Mouse (Mus musculus): ENCODE measurements at regions not wholly inside any gene's neighbourhood (a gene's known extent, or its start where the extent isn't known, plus 50 kb on each side); places are given as distances from the start of the nearest gene placed in this dataset.

GRCm38 (mm10) chr12:106559566-106559965 is 549.5 kb downstream of the Vrk1 start:
- DNase-seq (ENCODE audit: extremely low read depth, insufficient read length, low spot score), result no peak

GRCm38 (mm10) chr12:106565263-106565681 is 555.2 kb downstream of the Vrk1 start:
- DNase-seq (ENCODE audit: extremely low read depth, insufficient read length, low spot score), result no peak

- DNase-seq (ENCODE audit: extremely low read depth, insufficient read length, low spot score), result no peak
These were observed 556.3 kb downstream of the Vrk1 start for GRCm38 (mm10) chr12:106566361-106566760.

GRCm38 (mm10) chr12:106567116-106567515 is 557.1 kb downstream of the Vrk1 start:
- DNase-seq (ENCODE audit: extremely low read depth, insufficient read length, low spot score), result no peak

- DNase-seq (ENCODE audit: extremely low read depth, insufficient read length, low spot score), result peak; percentile 68
These were observed 558.6 kb downstream of the Vrk1 start for GRCm38 (mm10) chr12:106568541-106569085.

- DNase-seq (ENCODE audit: extremely low read depth, insufficient read length, low spot score), result no peak
These were observed 562.9 kb downstream of the Vrk1 start for GRCm38 (mm10) chr12:106572956-106573355.

- no peak for DNase-seq (ENCODE audit: extremely low read depth, insufficient read length, low spot score)
These were observed 572.7 kb downstream of the Vrk1 start for GRCm38 (mm10) chr12:106582760-106583159.

- no peak for DNase-seq (ENCODE audit: extremely low read depth, insufficient read length, low spot score)
These were observed 575.6 kb downstream of the Vrk1 start for GRCm38 (mm10) chr12:106585626-106586025.

- DNase-seq (ENCODE audit: extremely low read depth, insufficient read length, low spot score), result no peak
These were observed 582.7 kb downstream of the Vrk1 start for GRCm38 (mm10) chr12:106592686-106593085.

GRCm38 (mm10) chr12:106597636-106598035 is 587.6 kb downstream of the Vrk1 start:
- DNase-seq (ENCODE audit: extremely low read depth, insufficient read length, low spot score), result no peak

- no peak for DNase-seq (ENCODE audit: extremely low read depth, insufficient read length, low spot score)
These were observed 597.2 kb downstream of the Vrk1 start for GRCm38 (mm10) chr12:106607240-106607639.

- DNase-seq (ENCODE audit: extremely low read depth, insufficient read length, low spot score), result no peak
These were observed 597.8 kb downstream of the Vrk1 start for GRCm38 (mm10) chr12:106607655-106608337.

GRCm38 (mm10) chr12:106618684-106619083 is 608.7 kb downstream of the Vrk1 start:
- no peak for DNase-seq (ENCODE audit: extremely low read depth, insufficient read length, low spot score)

- no peak for DNase-seq (ENCODE audit: extremely low read depth, insufficient read length, low spot score)
These were observed 616.8 kb downstream of the Vrk1 start for GRCm38 (mm10) chr12:106626786-106627185.

GRCm38 (mm10) chr12:106632566-106632965 is 622.5 kb downstream of the Vrk1 start:
- no peak for DNase-seq (ENCODE audit: extremely low read depth, insufficient read length, low spot score)

- no peak for DNase-seq (ENCODE audit: extremely low read depth, insufficient read length, low spot score)
These were observed 623.1 kb downstream of the Vrk1 start for GRCm38 (mm10) chr12:106633096-106633495.

- DNase-seq (ENCODE audit: extremely low read depth, insufficient read length, low spot score), result no peak
These were observed 648.3 kb downstream of the Vrk1 start for GRCm38 (mm10) chr12:106658317-106658716.

GRCm38 (mm10) chr12:106673232-106673766 is 663.3 kb downstream of the Vrk1 start:
- DNase-seq (ENCODE audit: extremely low read depth, insufficient read length, low spot score), result no peak

GRCm38 (mm10) chr12:106674741-106675140 is 664.7 kb downstream of the Vrk1 start:
- no peak for DNase-seq (ENCODE audit: extremely low read depth, insufficient read length, low spot score)

- DNase-seq (ENCODE audit: extremely low read depth, insufficient read length, low spot score), result no peak
These were observed 666.1 kb downstream of the Vrk1 start for GRCm38 (mm10) chr12:106676136-106676535.

GRCm38 (mm10) chr12:106676566-106676965 is 666.5 kb downstream of the Vrk1 start:
- no peak for DNase-seq (ENCODE audit: extremely low read depth, insufficient read length, low spot score)

- DNase-seq (ENCODE audit: extremely low read depth, insufficient read length, low spot score), result no peak
These were observed 676.0 kb downstream of the Vrk1 start for GRCm38 (mm10) chr12:106685986-106686385.

Measured in 3134 (cell line).